Mouse (Mus musculus) testis, adult 2 months (tissue): ENCODE measurements around the gene Abcc9.

Experiments
- CTCF ChIP-seq: fragments of 200-500 bp; IDR thresholded peaks from 2 replicates; pipeline ENCODE4 v1.5.1; 2012; ENCODE audit warnings: low read depth, mild to moderate bottlenecking, inconsistent platforms, low read length, moderate library complexity; ENCODE audit not compliant: control insufficient read depth, insufficient read depth, insufficient replicate concordance
- POLR2A ChIP-seq: fragments of 200-500 bp; IDR thresholded peaks from 2 replicates; pipeline ENCODE4 v1.6.1; 2012; ENCODE audit warnings: low read depth, mild to moderate bottlenecking, inconsistent platforms, low read length, moderate library complexity; ENCODE audit not compliant: control insufficient read depth

DNA sequence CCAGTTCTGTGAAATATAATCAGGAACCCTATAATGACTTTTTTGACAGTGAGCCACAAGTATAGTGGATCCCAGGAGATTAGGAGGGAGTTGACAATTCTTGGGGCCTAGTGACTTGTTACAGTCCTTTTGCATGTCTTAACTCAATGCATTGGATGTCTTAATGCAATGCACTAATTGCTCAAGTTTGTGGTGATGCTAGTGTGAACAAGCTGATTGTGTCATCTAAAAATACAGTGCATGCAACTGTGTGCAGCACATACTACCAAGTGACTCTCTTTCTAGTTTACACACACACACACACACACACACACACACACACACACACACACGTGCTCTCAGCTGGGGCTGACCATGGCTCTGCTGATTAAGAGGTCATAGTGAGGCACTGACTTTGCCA is 146.1 kb downstream of the Abcc9 start:
- TF ChIP-seq CTCF (no peak), POLR2A (no peak)
